24 mouse cellular contexts compared by ENCODE assay signal in the genomic region with DNA sequence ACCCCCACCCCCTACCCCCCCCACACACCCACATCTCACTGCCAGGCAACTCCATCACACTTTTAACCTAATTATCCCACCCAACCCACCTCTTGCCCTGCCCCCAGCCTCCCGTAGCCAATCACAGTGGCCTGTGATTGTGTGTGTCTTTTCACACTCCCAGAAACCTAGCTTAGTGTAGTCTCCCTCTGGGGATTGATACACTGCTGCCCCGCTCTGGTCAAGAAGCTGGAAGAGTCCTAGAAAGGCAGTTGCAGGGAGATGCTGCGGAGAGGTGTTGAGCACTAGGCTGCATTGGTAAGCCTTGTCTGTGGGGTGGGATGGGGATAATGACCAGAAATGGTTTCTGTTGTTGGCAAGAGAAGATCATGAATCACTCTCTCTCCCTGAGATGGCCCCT. TPM values are rescaled to one million over a fixed set of nuclear protein-coding genes. Genes with fewer than 3 reads are reported as not detected.
DNase-seq lines count a peak whose midpoint lies in the region; ATAC-seq and TF ChIP-seq lines count a peak whose summit lies in the region.
"Had no signal": no experiment of that assay in that cellular context is flagged by ENCODE, and none has a peak within 500 bp of the region (broad histone marks: within the 10 kb centered on the region; RNA-seq: fewer than 3 reads in every experiment).

No protein-coding gene starts in this region.

- no peaks in the 10 kb centered on the region for H3K36me3 ChIP-seq in heart, postnatal 0 days (replicated peaks; ENCODE audit: control insufficient read depth, insufficient read depth, low read length)
- H3K36me3 ChIP-seq: embryonic facial prominence, embryonic 15.5 days; hindbrain, embryonic 12.5 days; intestine, embryonic 15.5 days; lung, embryonic 15.5 days had no signal

- H3K27ac ChIP-seq in heart, postnatal 0 days (ENCODE audit: low read depth): no peak overlapping the region
- H3K27ac ChIP-seq: embryonic facial prominence, embryonic 15.5 days; hindbrain, embryonic 12.5 days; intestine, embryonic 15.5 days; left cerebral cortex, adult 2 months; lung, embryonic 15.5 days had no signal

- H3K4me2 ChIP-seq in heart, postnatal 0 days (ENCODE audit: low read depth, low read length): no peak overlapping the region
- H3K4me2 ChIP-seq: embryonic facial prominence, embryonic 15.5 days; hindbrain, embryonic 12.5 days; intestine, embryonic 15.5 days; liver, embryonic 11.5 days; lung, embryonic 15.5 days had no signal

- no peaks in the 10 kb centered on the region for H3K4me1 ChIP-seq in heart, postnatal 0 days (ENCODE audit: control insufficient read depth, insufficient read depth)
- H3K4me1 ChIP-seq in lung, adult 2 months (ENCODE audit: control insufficient read depth, insufficient read depth, low read length): no peaks in the 10 kb centered on the region
- H3K4me1 ChIP-seq: embryonic facial prominence, embryonic 15.5 days; hindbrain, embryonic 12.5 days; intestine, embryonic 15.5 days; lung, embryonic 15.5 days had no signal

- TF ChIP-seq CTCF in heart, postnatal 0 days (IDR thresholded peaks at IDR 0.05; ENCODE audit: low read depth): peak; percentile 35
- TF ChIP-seq CTCF in lung, adult 2 months (IDR thresholded peaks at IDR 0.05; ENCODE audit: insufficient read depth, low read length): 0 out of 2 replicates have a peak, but pooled peaks have one; percentile 13

- no peak for DNase-seq in heart, postnatal 0 days (ENCODE audit: low spot score)
- DNase-seq in heart, postnatal 36 days: no peak
- DNase-seq in lung, adult 2 months: no peak
- DNase-seq in lung, adult 18-20 months: no peak
- DNase-seq in MN1 (ENCODE audit: low spot score) (peak; percentile 42), adipocyte (ENCODE audit: low spot score) (peak; percentile 40)
- no peak for DNase-seq in frontal cortex, postnatal 36 days (ENCODE audit: low spot score in 2 of 2)
- DNase-seq: adrenal gland, postnatal 14 days; cerebellum, adult 11-12 months; cerebellum, postnatal 25 days; gastrocnemius, postnatal 36 days; kidney, postnatal 14 days; left cerebral cortex, postnatal 4 days; right cerebral cortex, postnatal 4 days had no signal

- no peak for TF ChIP-seq EP300 in heart, postnatal 0 days (IDR thresholded peaks at IDR 0.05; ENCODE audit: low read depth)

- no peak overlapping the region for H3K9ac ChIP-seq in heart, postnatal 0 days (replicated peaks; ENCODE audit: low read depth, low read length)
- H3K9ac ChIP-seq: embryonic facial prominence, embryonic 15.5 days; hindbrain, embryonic 12.5 days; intestine, embryonic 15.5 days; lung, embryonic 15.5 days had no signal

- H3K9me3 ChIP-seq in heart, postnatal 0 days (replicated peaks; ENCODE audit: control insufficient read depth, low read length): no peaks in the 10 kb centered on the region
- H3K9me3 ChIP-seq: embryonic facial prominence, embryonic 15.5 days; hindbrain, embryonic 12.5 days; intestine, embryonic 15.5 days; lung, embryonic 15.5 days had no signal

- no peak for TF ChIP-seq POLR2A in lung, adult 2 months (IDR thresholded peaks at IDR 0.05; ENCODE audit: borderline replicate concordance, extremely low read depth, low read depth, low read length)

- ATAC-seq in heart, postnatal 0 days (ENCODE audit: insufficient read depth, low read depth): peak; percentile 55; the same call in 1 of the 2 replicates
- ATAC-seq: intestine, embryonic 15.5 days had no signal

- 36% methylated on average over 3 of the region's 3 CpGs for WGBS in heart, postnatal 0 days
- 38% methylated on average over 3 of the region's 3 CpGs for WGBS in lung, adult 2 months

- H3K4me3 ChIP-seq in heart, postnatal 0 days (ENCODE audit: low read depth, low read length): no peak overlapping the region
- H3K4me3 ChIP-seq in lung, adult 2 months (replicated peaks; ENCODE audit: extremely low read depth, low read depth, low read length): no peak overlapping the region
- H3K4me3 ChIP-seq: embryonic facial prominence, embryonic 15.5 days; hindbrain, embryonic 12.5 days; intestine, embryonic 15.5 days; left cerebral cortex, adult 2 months; lung, embryonic 15.5 days had no signal

- intact Hi-C loops in heart, postnatal 36 days (cut with DNase I): no loop called here

- no peaks in the 10 kb centered on the region for H3K27me3 ChIP-seq in heart, postnatal 0 days (ENCODE audit: control insufficient read depth, insufficient read depth, low read length)
- H3K27me3 ChIP-seq: embryonic facial prominence, embryonic 15.5 days; hindbrain, embryonic 12.5 days; intestine, embryonic 15.5 days; lung, embryonic 15.5 days had no signal

RNA-seq across cellular contexts. Expression of a gene that starts 5.0 kb away (rescaled TPM):
- total RNA-seq in heart, postnatal 0 days (2014; rRNA removed; ENCODE audit: low replicate concordance): not detected in 2 replicates
- polyA plus RNA-seq in heart, postnatal 0 days (2015; fragmentation: Nextera tagmentation; extraction: Ambion mirVana): not detected in 2 replicates
- total RNA-seq in heart, postnatal 36 days (2021): not detected
- polyA plus RNA-seq in lung, adult 2 months (2012; rRNA removed): not detected in 2 replicates
- total RNA-seq: adrenal gland, postnatal 14 days; gastrocnemius, postnatal 36 days; layer of hippocampus, adult 8-10 months; left cerebral cortex, adult 2 months; left cerebral cortex, postnatal 4 days had no signal
- polyA plus RNA-seq: C2C12; embryonic facial prominence, embryonic 15.5 days; frontal cortex, adult 2 months; hindbrain, embryonic 12.5 days; liver, embryonic 11.5 days; lung, embryonic 15.5 days; urinary bladder, adult 2 months had no signal

RNA-seq across cellular contexts. Expression of a gene that starts 17.8 kb away (rescaled TPM):
- 11.5 and 15.9 TPM in 2 replicates for total RNA-seq in heart, postnatal 0 days (2014; rRNA removed; ENCODE audit: low replicate concordance)
- 9.1 TPM in 2 replicates for polyA plus RNA-seq in heart, postnatal 0 days (2015; fragmentation: Nextera tagmentation; extraction: Ambion mirVana)
- total RNA-seq in heart, postnatal 36 days (2021): 1 to 10 TPM; 7.1 to 7.5 TPM
- 5.0 and 7.5 TPM in 2 replicates for polyA plus RNA-seq in lung, adult 2 months (2012; rRNA removed)

RNA-seq across cellular contexts. Expression of a gene that starts 19.4 kb away (rescaled TPM):
- 1.8 and 8.5 TPM in 2 replicates for total RNA-seq in heart, postnatal 0 days (2014; rRNA removed; ENCODE audit: low replicate concordance)
- 7.5 and 7.9 TPM in 2 replicates for polyA plus RNA-seq in heart, postnatal 0 days (2015; fragmentation: Nextera tagmentation; extraction: Ambion mirVana)
- 1 to 10 TPM; 8.4 to 9.2 TPM for total RNA-seq in heart, postnatal 36 days (2021)
- polyA plus RNA-seq in lung, adult 2 months (2012; rRNA removed): 74.0 and 81.4 TPM in 2 replicates

RNA-seq across cellular contexts. Expression of a gene that starts 26.3 kb away (rescaled TPM):
- total RNA-seq in heart, postnatal 0 days (2014; rRNA removed; ENCODE audit: low replicate concordance): 1.1 and 1.2 TPM in 2 replicates
- 0.63 and 0.77 TPM in 2 replicates for polyA plus RNA-seq in heart, postnatal 0 days (2015; fragmentation: Nextera tagmentation; extraction: Ambion mirVana)
- total RNA-seq in heart, postnatal 36 days (2021): 1 to 10 TPM; 2.2 to 2.4 TPM
- polyA plus RNA-seq in lung, adult 2 months (2012; rRNA removed): 1.3 and 2.0 TPM in 2 replicates
- polyA plus RNA-seq: C2C12 had no signal

RNA-seq across cellular contexts. Expression of a gene that starts 43.0 kb away (rescaled TPM):
- total RNA-seq in heart, postnatal 0 days (2014; rRNA removed; ENCODE audit: low replicate concordance): 43.2 and 52.4 TPM in 2 replicates
- 41.3 and 44.7 TPM in 2 replicates for polyA plus RNA-seq in heart, postnatal 0 days (2015; fragmentation: Nextera tagmentation; extraction: Ambion mirVana)
- total RNA-seq in heart, postnatal 36 days (2021): 10 to 100 TPM; 11.3 to 16.0 TPM
- 21.9 and 27.8 TPM in 2 replicates for polyA plus RNA-seq in lung, adult 2 months (2012; rRNA removed)

Comparison
In these comparisons a context has a peak if more than half of its experiments do, and no peak if none do; other contexts are left out.
1. DNase-seq: peak in MN1 (single experiment) and adipocyte (single experiment); none in heart, postnatal 0 days (single experiment), heart, postnatal 36 days (0 of 2), lung, adult 2 months (single experiment), lung, adult 18-20 months (0 of 2) and frontal cortex, postnatal 36 days (0 of 2).